Mouse (Mus musculus): ENCODE data around the gene Gtf2h1.
"Not testable (repeated sequence)": the region's sequence is repeated elsewhere in the genome, so short reads cannot be mapped to it uniquely, and the experiment has no call there.

Gene Gtf2h1

DNA sequence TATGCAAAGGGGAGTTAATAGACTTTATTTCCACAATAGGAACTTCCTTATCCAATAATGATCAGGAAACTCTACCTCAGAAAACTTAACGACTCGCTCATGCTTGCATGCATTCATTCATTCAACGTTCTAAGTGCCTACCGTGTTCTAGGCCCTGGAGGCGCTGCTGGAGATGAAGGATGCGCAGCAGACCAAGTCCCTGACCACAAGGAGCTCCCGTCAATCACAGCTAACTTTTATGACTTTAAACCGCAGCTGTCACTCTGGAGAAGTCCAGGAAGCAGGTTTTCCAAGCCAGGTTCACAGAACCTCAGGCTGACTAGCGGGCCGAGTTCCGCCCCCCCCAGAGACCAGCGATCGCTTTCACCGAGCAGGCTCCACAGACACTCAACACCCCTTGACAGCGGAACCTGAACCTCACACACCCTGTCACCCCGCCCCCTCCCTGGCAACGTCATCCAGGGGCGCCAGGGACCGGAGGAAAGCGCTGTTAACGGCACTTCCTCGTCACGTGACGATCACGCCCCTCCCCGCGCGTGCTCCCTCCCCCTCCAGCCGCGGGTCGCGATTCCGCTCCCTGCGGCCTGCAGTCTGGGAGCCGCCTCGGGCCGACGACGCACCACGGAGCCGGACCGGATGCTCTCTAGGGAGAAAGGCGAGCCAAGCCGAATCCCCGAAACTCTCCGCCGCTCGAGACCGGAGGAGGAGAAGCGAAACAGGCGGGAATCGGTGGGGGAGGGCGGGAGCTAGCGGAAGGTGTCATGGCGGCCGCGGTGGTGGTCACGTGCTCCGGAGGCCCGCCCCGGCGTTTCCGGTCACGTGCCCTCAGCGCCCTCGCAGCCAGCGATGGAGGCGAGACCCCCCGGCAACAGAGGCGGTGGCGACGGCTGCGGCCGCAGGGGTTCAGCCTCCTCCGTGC lies at the start of gene Gtf2h1, which contains the start of gene Hps5:
TSS of gene Gtf2h1 (plus strand) at position 817 of the 919 bp plus-strand sequence.
TSS of gene Hps5 (minus strand) at position 778 of the 919 bp plus-strand sequence.
- DNase-seq (ENCODE audit: low spot score in 2 of 2): peak; percentile 97 to 98

DNA sequence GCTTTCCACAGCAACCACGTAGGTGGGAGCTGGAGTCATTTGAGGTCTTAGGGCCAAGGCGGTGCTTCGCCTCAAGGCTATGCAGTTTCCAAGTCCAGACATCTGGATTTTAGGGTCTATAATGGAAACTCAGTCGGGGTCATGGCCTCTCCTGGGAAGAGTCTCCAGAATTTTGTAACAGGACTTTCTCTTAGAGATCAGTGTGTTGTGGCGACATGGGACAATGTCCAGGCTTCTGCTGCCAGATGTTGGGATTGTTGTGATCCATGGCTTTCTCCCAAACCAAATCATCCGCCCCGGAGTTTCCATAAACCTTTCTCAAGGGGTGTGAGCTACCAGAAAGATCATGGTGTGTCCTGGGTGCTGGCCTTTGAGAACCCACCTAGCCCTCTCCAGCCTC lies 49.5 kb upstream of the Gtf2h1 start:
- no peak for DNase-seq (ENCODE audit: low spot score in 2 of 2)

DNA sequence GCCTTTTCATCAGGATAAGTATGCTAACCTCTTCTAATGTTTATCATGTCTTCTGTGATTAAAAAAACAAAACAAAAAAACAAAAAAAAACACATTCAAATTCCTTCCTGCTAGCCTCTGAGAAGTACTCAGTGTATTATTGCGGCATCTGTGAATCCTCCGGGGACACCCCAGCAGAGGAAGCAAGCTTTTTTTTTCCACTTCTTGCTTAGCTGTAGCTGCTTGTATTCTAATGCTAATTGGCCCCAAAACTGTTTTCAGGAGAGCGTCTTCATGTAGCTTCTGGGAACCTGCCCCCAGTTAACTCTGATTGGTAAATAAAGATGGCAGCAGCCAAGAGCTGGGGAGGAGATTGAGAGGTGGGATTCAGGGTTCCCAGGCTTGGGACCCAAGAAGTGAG lies 47.4 kb upstream of the Gtf2h1 start:
- no peak for DNase-seq (ENCODE audit: low spot score in 2 of 2)

DNA sequence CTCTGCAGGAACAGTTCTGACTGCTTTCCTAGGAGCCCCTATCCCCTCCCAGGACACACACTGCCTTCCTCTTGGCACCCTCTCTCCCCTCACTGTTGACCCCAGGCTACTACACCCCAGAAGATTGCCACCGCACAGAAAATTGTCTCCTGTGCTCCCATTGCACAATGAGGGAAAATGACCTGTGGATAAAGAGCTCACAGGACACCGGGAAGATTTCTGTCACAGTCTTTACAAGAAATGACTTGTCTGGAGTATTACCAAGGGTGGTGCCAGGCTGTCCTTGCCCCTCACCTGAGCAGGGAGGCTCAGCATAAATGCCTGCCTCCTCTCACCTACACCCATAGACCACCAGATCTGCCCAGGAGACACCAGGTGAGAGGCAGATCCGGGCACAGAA lies 44.4 kb upstream of the Gtf2h1 start, which contains the start of gene Saa2:
TSS of gene Saa2 (plus strand) at position 301 of the 400 bp plus-strand sequence.
- DNase-seq (ENCODE audit: low spot score in 2 of 2): no peak

DNA sequence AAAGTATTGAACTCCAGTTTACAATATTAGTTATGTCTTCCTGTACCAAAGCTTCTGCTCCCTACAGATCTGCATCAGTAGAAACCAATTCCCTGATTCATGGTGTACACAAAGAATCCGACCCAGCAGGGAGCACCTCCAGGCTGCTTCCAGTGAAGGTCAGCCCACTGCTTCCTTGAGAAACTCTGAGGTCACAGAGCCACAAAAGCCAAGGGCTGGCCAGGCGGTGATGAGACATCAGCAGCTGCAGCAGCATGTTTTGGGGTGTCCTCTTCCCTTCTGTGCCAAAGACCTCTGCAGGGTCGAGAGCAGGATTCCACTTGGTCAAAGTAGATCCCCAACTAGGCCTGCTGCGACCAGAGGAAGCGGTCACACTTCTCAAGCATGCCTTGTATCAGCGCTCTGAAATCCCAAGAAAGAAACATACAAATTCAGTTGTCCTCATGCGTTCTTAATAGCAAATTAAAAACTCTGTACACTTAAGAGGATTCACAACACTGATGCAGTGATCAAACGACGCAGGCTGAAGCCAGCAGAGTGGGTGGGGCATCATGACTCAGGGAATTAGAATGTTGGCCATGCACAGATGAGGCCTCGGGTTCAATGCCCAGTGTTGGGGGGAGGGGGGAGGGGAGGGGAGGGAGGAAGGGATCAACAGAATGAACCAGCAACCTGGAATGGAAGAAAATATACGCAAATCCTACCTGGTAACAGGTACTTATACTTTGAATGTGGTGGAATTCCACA lies 34.7 kb upstream of the Gtf2h1 start:
- no peak for DNase-seq (ENCODE audit: low spot score in 2 of 2)

DNA sequence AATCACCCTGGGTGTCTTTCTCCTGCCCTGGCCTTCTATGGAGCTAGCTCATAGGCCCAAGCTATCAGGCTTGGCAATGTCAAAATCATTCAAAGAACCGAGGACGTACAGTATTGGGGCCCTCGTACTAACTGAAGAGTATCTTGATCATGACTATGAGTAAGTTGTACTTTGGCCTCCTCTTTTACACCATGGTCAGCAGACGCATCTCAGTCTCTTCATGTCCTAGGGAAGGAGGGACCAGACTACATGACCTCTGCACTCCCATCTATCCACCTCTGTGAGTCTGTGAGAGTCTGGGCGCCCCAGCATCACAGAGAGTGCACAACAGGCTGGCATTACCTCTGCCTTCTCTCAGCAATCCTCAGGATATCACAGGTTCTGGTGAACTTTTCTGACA lies 33.3 kb upstream of the Gtf2h1 start:
- DNase-seq (ENCODE audit: low spot score in 2 of 2): no peak

DNA sequence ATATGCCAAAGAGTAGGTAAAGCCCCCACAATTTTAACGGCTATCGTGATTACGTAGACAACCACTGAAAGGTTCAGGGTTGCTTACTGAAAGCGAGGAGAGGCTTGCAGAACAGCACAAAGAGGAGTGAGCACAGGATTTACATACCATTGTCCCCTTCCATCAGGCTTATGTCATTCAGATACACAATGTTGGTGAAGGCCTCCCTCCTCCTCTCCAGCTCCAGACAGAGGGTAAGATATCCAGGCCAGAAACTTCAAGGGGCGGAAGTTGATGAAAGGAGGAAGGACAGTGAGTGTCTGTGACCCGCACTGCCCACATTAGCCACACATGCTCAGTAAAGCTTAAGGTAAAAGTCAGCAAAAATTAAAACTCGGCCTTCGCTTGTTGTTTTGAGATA lies 31.2 kb upstream of the Gtf2h1 start:
- DNase-seq (ENCODE audit: low spot score in 2 of 2): no peak

DNA sequence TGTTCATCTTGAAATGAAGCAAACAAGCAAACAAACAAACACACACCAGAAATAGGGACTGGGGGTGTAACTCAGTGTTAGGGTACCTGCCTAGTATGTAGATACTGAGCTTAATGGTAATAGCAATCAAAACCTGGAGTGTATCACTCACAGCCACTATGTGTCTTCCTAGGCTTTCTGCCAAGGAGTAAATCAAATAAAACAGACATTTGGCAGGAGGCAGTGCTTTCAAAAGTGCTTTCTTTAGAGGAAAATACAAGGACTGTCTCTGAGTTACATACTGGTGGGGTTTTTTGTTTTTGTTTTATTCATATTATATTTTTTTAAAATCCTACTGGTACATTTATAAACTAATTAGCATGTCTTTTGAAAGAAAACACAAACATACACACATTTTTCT lies 28.5 kb upstream of the Gtf2h1 start:
- no peak for DNase-seq (ENCODE audit: low spot score in 2 of 2)

DNA sequence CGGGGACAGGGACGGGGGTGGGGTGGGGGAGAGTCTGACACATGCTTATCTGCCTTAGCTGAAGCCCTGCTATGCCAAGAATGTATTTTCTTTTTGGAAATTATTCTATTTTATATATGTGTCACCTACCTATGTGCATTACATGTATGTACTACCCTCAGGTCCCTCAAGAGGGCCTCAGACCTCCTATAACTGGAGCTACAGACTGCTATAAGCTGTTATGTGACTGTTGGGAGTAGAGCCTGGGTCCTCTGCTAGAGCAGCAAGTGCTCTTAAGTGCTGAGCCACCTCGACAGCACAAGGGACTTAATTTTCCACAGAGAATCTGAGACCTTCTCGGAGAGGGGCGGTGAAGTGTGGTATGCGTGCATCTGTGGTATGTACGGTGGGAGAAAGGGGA lies 27.5 kb upstream of the Gtf2h1 start:
- no peak for DNase-seq (ENCODE audit: low spot score in 2 of 2)

DNA sequence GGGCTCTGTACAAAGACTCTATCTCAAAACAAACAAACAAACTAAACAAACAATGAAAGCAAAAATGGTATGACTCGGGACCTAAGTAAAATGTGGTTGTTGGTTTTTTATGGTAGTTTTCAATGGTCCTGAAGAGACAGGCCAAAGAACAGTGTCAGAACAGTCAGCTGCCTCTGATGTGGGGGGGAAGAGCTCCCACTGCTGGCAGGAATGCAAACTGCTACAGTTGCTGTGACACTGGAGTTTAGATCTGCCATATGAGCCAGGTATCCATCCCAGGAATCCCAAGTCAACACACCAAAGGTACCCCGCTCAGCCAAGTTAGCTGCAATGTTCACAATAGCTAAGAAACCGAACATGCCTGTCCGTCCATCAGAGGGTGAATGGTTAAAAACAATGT lies 25.2 kb upstream of the Gtf2h1 start:
- peak; percentile 32 to 50 for DNase-seq (ENCODE audit: low spot score in 2 of 2)

DNA sequence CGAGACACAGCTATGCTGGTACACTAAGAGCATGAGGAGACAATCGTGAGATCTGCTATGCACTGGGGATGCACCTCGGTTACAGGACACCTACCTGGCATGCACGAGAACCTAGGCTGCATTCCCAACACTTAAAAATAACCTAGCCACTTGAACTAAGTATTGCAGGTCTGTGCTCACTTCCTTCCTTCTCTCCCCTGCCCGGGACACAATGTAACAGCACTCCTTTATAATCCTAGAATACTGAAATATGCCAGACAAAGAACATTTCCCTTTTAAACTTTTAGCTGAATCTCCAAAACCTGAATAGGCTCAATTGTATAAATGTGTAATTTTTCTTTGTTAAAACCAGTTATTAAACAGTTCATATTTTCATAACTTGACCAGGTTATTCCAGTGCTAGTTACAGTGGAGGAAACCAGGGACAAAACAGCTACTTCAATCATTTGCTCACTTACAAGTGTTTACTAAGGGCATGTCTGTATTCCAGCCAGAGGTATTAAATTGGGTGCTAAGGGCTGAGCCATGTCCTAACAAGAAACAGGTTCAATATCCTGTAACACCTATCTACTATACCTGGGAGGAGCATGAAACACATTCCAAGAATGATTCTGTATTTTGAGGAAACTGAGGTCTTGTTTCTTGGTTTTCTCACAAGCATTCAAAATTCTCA lies 6.6 kb upstream of the Gtf2h1 start:
- DNase-seq (ENCODE audit: low spot score in 2 of 2): no peak

DNA sequence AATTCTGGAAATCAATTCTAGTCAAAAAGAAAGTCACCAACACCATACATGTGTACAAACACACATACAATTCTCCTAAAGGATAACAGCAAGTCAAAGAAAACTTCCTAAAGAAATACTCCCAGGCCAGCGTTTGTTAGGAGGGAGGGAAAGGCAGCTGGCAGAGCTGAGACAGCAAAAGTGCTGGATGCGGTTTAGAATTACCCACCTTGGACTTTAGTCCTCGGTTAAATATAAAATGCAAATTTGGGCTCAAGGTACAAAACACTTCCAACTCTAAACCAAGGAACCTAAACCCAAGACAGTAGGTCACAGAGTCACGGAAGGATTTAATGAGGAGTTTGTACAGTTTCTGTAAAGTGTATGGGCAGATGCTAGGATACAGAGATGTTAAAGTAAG lies 2.0 kb upstream of the Gtf2h1 start:
- DNase-seq (ENCODE audit: low spot score in 2 of 2): no peak

DNA sequence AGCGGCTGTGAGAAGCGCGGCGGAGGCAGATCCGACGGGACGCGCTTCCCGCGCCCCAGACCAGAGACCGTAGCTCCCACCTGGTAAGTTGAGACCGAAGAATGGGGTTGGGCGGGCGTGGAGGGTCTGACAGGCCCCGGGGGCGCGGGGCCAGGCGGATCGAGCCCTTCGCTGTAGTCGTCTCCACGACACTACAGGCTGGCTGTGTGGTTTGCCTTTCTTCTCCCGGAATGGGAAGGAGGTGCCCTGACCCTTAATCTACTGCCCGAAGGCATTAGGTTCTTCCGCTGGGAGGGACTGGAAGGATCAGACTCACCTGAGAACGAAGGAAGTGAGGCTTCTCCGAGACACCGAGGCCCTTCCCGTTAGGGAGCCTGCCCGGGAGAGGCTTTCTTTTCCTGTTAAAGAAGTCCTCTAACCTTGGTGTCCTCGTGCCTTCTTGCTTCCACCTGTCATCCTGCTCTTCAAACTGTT lies 340 bp downstream of the Gtf2h1 start:
- no peak for DNase-seq (ENCODE audit: low spot score in 2 of 2)

DNA sequence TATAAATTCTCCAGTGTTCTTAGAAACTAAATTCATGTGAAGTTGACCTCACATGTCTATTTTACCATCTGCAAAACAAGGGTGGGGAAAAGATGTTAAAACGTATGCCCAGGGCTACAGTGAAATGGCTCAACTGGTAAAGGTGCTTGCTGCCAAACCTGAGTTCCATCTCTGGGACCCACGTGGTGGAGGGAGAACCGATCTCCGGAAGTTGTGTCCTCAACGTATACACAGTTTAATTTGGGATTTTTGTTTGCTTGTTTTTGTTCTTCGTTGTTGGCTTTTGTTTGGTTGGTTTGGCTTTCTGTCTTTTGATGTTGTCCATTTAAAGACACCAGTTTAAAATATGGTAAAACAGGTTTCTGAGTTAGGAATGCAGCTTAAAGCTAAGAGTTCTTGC lies 876 bp downstream of the Gtf2h1 start:
- no peak for DNase-seq (ENCODE audit: low spot score in 2 of 2)

DNA sequence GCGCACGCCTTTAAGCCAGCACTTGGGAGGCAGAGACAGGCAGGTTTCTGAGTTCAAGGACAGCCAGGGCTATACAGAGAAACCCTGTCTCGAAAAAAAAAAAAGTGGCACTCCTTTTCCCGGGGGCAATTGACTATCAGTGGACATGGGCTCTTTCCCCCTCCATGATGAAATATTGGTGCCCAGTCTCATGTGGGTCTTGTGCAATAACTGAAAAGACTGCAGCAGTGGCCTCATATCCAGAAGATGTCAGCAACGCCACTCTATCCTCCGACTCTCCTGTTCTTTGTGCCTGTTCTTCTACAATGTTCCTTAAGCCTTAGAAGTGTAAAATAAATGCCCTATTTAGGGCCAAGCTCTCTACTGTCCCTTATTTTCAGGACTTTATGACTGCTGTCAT lies 14.4 kb downstream of the Gtf2h1 start:
- DNase-seq (ENCODE audit: low spot score in 2 of 2): no peak

DNA sequence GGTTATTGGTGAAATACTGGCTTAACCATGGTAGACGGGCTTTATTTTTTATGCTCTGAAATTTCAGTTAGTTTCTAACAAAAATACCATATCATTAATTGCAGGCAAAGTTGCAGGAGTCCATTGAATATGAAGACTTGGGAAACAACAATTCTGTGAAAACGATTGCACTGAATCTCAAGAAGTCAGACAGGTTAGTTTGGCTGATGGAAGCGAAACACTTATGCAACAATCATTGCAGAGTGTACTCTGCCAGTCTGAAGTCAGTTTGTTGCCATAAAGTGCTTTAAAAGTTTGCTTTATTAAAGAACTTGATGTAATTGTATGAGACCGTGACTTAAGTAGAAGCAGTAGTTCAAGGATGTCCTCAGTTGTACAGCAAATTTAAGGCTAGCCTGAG lies 18.1 kb downstream of the Gtf2h1 start:
- no peak for DNase-seq (ENCODE audit: low spot score in 2 of 2)

DNA sequence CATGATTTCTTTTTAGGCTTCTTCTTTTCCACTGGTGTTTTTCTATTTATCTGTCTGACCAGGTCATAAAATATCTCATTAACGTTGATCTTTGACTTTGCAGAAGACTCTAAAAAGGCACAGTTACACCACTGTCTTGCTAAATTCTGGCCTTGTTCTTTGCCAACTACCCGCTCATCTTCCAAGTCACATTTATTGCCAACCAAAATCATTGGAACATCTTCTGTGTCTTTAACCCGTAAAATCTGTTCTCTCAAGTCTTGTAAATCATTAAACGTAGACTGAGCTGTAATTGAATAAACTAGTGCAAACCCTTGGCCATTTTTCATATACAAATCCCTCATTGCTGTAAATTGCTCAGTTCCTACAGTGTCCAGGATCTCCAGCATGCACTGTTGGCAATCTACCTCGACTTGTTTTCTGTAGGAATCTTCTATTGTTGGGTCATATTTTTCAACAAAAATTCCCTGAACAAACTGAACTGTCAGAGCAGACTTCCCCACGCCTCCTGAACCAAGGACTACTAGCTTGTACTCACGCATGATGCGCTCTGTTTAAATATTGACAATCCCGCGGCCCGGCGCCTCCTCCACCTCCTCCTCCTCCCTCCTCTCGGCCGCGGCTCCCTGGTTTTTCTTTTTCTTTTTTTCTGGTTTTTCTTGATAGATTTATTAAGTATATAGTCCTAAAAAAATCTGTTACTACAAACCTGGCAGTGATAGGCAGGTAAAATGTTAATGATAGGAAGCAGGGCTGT lies 25.2 kb downstream of the Gtf2h1 start:
- DNase-seq (ENCODE audit: low spot score in 2 of 2): not testable (repeated sequence)

DNA sequence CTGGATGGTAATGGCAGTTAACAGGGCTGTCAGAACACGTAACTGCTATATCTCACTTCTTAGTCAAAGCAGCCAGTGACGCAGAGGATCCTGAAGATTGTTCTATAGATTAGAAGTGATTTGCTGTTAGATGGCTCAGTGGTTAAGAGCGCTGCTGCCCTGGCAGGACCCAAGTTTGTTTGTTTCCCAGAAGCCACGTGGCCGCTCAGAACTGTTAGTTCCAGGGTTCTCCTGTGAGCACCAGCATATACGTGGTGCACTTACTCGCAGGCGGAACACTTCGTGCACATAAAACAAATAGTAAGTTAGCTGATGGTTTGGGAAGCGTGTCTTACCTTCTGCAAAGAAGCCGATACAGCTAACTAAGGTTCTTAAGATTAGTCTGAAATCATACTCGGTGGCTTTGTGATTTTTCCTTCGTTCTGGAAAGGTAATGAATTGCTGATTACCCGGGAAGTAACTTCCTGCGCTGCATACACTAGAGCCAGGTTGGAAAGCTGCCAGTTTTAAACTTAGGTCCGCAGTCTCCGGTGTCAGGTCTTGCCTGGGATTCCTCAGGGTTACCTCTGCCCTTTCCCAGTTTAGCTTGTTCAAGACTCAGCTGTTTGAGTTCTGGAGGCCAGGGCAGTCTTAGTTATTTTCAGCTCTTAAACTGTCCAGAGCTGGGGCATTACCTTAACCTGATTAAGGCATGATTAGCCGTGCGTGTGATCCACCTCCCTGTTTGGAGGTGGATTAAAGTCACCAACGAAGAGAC lies 31.3 kb downstream of the Gtf2h1 start:
- no peak for DNase-seq (ENCODE audit: low spot score in 2 of 2)

DNA sequence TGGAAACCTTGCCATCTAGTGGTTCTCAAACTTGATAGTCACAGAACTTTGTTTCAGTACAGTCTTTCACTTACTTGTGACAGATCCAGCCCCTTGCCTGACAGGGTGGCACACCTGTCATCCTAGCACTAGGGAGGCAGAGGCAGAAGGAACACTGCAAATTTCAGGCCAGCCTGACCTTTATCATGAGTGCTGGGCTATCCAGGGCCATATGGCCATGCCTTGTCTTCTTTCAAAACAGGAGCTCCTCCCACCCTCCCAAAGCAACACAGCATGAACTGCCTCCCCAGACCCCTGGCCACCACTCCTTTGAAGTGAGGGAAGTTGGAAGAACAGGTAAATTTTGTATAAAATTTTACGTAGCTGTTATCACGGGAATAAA lies 31.9 kb downstream of the Gtf2h1 start:
- no peak for DNase-seq (ENCODE audit: low spot score in 2 of 2)

DNA sequence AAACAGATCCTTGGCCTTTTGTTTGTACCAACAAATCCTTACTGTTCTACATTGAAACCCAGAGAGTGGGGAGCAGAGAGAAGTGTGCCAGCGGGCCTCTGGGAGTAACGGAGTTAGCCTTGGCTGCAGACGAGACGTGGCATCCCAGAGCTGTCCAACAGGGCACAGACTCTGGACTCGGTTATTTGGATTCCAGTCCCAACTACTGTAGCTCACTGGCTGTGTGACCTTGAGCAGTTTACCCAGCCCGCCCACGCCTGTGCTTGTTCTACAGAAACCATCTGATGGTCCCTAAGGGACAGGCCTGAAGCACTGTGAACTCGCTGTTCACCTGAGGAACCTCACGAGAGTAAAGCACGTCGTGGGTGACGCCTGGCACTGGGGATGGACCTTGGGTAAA lies 34.0 kb downstream of the Gtf2h1 start:
- DNase-seq (ENCODE audit: low spot score in 2 of 2): no peak

All from right cerebral cortex, postnatal 10 days (tissue).